Mouse (Mus musculus): ENCODE data around the gene Katnal1.

GRCm38 (mm10) chr5:148825732-148826131 is 103.4 kb downstream of the Katnal1 start:
- TF ChIP-seq FLI1 (IDR thresholded peaks at IDR 0.05; ENCODE audit: low read length), result no peak
- no peak for TF ChIP-seq GATA1 (IDR thresholded peaks at IDR 0.05; ENCODE audit: borderline replicate concordance, low read length)
